Mouse (Mus musculus) midbrain, embryonic 10.5 days (tissue): ENCODE data around the gene Rassf3. TPM values are rescaled to one million over a fixed set of nuclear protein-coding genes. Genes with fewer than 3 reads are reported as not detected.

ENCODE experiments used
- DNase-seq: peaks from one replicate; pipeline ENCODE4 v3.0.0-alpha.2; 2017; ENCODE audit warnings: low spot score
- H3K27ac ChIP-seq: fragments of 300-500 bp; sonication (generic); replicated peaks from 2 replicates; pipeline ENCODE4 v1.5.1; 2016; ENCODE audit warnings: mild to moderate bottlenecking
- H3K27me3 ChIP-seq: fragments of 300-500 bp; sonication (generic); 2 replicates; pipeline ENCODE4 v1.6.1; 2016; ENCODE audit warnings: low read depth, mild to moderate bottlenecking; ENCODE audit not compliant: poor library complexity, severe bottlenecking
- H3K36me3 ChIP-seq: fragments of 300-500 bp; sonication (generic); 2 replicates; pipeline ENCODE4 v1.6.1; 2016; ENCODE audit warnings: mild to moderate bottlenecking, moderate library complexity
- H3K4me1 ChIP-seq: fragments of 300-500 bp; sonication (generic); 2 replicates; pipeline ENCODE4 v1.6.1; 2016
- H3K4me3 ChIP-seq: fragments of 300-500 bp; sonication (generic); 2 replicates; pipeline ENCODE4 v1.5.1; 2016; ENCODE audit warnings: mild to moderate bottlenecking, moderate library complexity
- H3K9me3 ChIP-seq: fragments of 300-500 bp; sonication (generic); replicated peaks from 2 replicates; pipeline ENCODE4 v1.6.1; 2016; ENCODE audit warnings: mild to moderate bottlenecking
- WGBS: fragments of 180-500 bp; shearing (Covaris S2); methylation state at CpG from one replicate; pipeline ENCODE4 v1.1.7; 2016; 5-methylcytosine and 5-hydroxymethylcytosine counted together
- polyA plus RNA-seq: library from polyadenylated mRNA; unstranded; fragments of >200 nt; fragmentation: Nextera tagmentation; extraction: Ambion mirVana; gene quantifications from 2 replicates; pipeline ENCODE4 v1.2.1, GENCODE M21; 2016

Rassf3 gene
- polyA plus RNA-seq, 1 experiment from 2014 or later = 7.8 TPM

DNA sequence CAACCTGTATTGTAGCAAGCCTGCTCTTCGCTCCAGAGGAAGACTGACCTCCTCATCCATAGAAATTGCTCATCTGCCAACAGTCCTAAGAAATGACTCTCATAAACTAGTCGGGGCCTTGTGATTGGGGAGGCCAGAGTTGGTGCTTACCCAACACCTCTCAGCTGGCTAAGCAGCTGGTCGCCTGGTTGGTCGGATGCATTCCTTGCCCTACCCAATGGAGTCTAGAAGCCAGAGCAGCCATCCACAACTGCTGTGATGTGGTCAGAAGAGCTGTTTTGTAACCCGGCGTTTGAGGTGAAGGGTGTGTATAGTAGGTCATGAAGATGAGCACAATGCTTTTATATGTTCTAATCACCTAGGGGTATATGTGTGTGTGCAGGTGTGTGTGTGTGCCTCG is 77.5 kb downstream of the Rassf3 start:
- WGBS = 92% methylated on average over 7 of the region's 7 CpGs
- Histone ChIP-seq H3K9me3 (no peaks in the 10 kb centered on the region), H3K36me3 (peaks cover 34% of the 10 kb centered on the region), H3K27me3 (no peaks in the 10 kb centered on the region), H3K4me1 (no peaks in the 10 kb centered on the region), H3K27ac (no peak overlapping the region), H3K4me3 (no peak overlapping the region)
- DNase-seq = no peak

DNA sequence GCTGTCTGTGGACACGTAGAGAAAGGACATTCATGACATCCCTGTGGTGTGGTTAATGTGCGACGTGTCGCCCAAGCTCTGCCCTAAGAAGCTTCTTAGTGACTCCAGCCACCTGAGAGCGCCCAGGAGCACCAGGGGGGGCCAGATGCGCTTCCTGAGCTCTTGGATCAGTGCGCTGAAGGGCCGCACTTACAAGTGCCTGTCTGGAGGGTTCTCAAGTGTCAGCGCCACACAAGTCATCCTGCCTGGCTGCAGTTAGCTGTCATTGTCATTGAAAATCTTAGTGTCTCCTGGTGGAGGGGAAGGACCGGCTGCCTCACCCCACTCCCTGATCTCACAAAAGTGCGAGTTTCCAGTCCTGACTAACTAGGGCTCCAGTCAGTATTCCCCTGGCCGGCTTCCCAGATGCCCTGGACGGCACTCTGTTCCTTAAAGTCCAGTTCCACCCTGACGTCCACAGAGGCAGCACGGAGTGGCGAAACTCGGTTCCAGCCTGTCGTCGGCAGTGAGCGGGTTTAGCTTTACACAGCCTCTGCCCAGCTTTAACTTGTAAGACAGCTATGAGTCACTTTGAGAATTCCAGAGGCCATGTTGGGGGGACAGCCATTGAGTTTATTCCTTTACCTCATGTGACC is 80.5 kb downstream of the Rassf3 start:
- no peak overlapping the region for H3K4me3 ChIP-seq
- DNase-seq = no peak
- peaks cover 63% of the 10 kb centered on the region for H3K36me3 ChIP-seq
- H3K27ac ChIP-seq = no peak overlapping the region
- no peaks in the 10 kb centered on the region for H3K4me1 ChIP-seq
- H3K27me3 ChIP-seq = no peaks in the 10 kb centered on the region
- no peaks in the 10 kb centered on the region for H3K9me3 ChIP-seq
- WGBS = 89% methylated on average over 20 of the region's 20 CpGs

DNA sequence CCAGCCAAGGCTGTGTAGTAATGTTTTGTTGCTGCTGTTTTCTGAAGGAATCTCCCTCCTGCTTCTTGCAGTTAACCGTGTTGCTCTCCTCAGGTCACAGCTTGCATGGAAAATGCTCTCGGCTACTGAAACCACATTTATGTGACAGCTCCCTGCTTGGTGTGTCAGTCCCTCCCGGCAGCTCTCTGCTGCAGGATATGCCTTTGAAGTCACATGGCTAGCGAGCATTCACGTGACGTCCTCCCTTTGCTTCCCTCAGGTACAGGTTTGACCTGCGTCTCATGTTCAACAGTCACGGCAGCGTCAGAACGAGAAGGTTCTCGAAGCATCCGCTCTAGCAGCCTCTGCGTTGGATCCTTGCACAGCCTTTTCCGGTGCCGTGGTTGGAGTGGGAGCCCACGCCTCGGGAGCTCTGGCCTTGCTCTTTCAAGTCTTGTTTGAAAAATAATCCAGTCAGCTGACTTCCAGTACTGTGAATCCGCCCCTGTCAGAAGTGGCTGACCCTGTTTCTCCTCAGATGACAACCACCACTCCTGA is 81.3 kb downstream of the Rassf3 start:
- H3K27ac ChIP-seq = no peak overlapping the region
- 95% methylated on average over 18 of the region's 18 CpGs for WGBS

DNA sequence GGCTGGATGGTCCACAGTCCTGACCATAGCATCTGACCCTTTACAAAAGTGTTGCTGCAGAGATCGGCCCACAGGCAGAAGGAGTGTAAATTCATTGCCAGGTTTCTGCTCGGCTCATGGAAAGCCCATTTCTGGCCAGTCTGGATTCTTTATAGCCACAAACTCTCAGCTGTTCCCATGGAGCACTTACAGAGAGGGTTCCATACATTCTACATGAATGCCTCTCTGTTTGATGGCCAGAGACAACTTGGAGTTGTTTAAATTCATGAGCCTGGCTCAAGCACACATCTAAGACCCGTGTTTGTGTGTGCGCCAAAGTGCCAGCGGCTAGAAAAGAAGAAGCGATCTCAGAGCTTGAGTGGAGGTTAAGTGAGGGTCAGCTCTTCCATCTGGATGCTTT is 81.9 kb downstream of the Rassf3 start:
- Histone ChIP-seq H3K27ac (no peak overlapping the region), H3K4me3 (no peak overlapping the region), H3K4me1 (no peaks in the 10 kb centered on the region), H3K27me3 (no peaks in the 10 kb centered on the region), H3K36me3 (peaks cover 77% of the 10 kb centered on the region), H3K9me3 (no peaks in the 10 kb centered on the region)
- no peak for DNase-seq
- 96% methylated on average over 6 of the region's 6 CpGs for WGBS

More for the DNA sequence above, 81.3 kb downstream of the Rassf3 start:
- H3K27me3 ChIP-seq = no peaks in the 10 kb centered on the region
- no peaks in the 10 kb centered on the region for H3K4me1 ChIP-seq
- no peak overlapping the region for H3K4me3 ChIP-seq
- no peaks in the 10 kb centered on the region for H3K9me3 ChIP-seq
- DNase-seq = no peak
- H3K36me3 ChIP-seq = peaks cover 72% of the 10 kb centered on the region

DNA sequence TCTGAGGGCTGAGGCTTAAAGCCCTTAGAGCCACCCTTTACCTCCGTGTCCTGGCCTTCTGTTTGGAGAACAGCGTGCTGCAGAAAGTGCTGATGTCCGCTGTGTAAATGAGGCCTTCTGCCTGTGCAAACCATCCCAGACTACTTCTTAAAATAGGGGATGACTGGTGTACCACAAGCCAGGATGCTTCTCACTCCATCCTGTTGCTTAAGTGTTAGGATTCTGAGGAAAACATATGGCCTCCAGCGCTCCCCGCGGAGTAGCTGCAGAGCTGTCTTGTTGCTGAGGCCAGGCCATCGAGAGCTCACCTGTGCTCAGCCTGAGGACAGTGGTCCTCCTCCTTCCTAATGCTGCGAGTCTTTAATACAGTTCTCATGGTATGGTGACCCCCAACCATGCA is 84.2 kb downstream of the Rassf3 start:
- Histone ChIP-seq H3K27me3 (no peaks in the 10 kb centered on the region), H3K4me1 (no peaks in the 10 kb centered on the region), H3K9me3 (no peaks in the 10 kb centered on the region), H3K27ac (no peak overlapping the region), H3K4me3 (no peak overlapping the region), H3K36me3 (peaks cover 99% of the 10 kb centered on the region)
- DNase-seq = no peak
- 96% methylated on average over 8 of the region's 8 CpGs for WGBS

DNA sequence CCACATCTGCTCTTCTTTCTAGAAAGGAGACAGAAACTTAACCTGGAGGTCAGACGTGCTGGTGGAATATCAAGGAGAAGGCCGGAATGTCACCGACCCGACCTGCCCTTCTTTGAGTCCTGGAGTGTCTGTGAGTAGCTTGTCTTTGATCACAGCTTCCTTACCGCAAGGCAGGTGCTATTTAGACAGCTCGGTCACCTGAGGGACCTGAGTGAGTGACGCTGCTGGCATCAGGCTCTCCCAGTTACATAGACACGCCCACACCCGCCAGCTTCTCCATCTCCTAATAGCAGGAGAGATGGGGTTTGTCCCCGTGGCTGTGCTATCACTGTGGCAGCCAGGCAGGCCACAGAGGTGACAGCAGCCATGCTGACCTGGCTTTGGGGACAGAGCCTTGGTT is 85.5 kb downstream of the Rassf3 start:
- Histone ChIP-seq H3K9me3 (no peaks in the 10 kb centered on the region), H3K4me1 (no peaks in the 10 kb centered on the region; the same call in 1 of the 2 replicates), H3K27ac (no peak overlapping the region), H3K4me3 (no peak overlapping the region), H3K27me3 (no peaks in the 10 kb centered on the region), H3K36me3 (peaks cover 97% of the 10 kb centered on the region)
- DNase-seq = no peak
- WGBS = 85% methylated on average over 10 of the region's 10 CpGs

DNA sequence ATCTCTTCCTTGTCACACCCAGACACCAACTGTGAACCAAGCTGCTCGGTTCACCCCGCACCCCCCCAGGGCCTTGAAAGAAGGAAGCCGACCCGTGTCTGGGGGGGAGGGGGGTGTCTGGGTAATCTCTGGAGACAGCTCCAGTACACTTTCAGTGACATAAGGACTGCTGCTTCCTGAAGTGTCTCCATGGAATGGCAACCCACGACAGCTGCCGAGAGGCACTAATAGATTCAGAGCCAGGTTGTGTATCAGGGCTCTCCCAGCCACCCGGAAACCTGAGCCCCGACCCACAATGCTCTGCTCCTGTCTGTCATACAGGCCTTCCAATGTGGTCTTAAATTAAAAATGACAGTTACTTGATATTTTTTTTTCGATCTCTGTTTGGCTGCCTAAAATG is 89.8 kb downstream of the Rassf3 start:
- Histone ChIP-seq H3K27ac (no peak overlapping the region), H3K9me3 (no peaks in the 10 kb centered on the region), H3K27me3 (no peaks in the 10 kb centered on the region), H3K36me3 (peaks cover 97% of the 10 kb centered on the region), H3K4me3 (no peak overlapping the region), H3K4me1 (no peaks in the 10 kb centered on the region; the same call in 1 of the 2 replicates)
- 82% methylated on average over 9 of the region's 9 CpGs for WGBS
- DNase-seq = no peak

DNA sequence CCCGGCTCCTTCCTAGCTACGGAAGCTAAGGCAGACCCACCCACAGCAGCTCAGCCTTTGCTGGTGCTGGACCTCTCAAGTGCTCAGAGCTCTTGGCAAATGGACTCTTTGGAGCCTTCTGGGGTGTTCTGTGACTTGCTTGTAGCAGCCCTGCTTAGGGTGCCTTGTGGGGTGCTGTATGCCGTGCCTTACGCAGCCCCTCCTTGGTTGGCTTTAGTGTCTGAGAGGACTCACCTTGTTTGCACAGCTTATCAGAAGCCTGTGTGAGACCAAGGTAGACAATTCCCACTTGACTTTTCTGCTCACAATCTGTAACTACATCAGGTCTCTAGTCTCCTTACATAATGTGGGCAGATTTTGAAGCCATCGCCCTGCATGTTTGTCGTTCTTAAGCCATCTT is 90.5 kb downstream of the Rassf3 start:
- Histone ChIP-seq H3K9me3 (no peaks in the 10 kb centered on the region), H3K27me3 (no peaks in the 10 kb centered on the region), H3K4me3 (no peak overlapping the region), H3K27ac (no peak overlapping the region), H3K36me3 (peaks cover 97% of the 10 kb centered on the region), H3K4me1 (no peaks in the 10 kb centered on the region; the same call in 1 of the 2 replicates)
- DNase-seq = no peak
- WGBS = 97% methylated on average over 6 of the region's 6 CpGs

DNA sequence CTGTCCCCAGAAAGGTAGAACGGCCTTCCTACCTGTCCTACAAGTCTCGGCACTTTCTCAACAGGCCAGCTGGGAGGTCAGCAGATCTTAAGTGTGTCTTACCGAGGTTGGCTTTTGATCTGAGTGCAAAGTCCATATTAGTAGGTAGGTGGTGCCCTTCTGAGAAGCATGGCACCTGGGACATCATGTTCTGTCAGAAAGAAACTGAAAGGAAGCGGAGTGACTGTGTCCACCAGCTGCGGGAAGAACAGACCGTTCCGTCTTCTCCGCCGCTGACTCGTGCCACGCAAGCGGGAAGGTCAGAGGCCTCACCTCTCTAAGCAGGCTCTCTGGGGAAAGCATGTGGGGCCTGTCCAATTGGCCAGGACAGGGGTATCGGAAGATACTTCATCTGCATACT is 91.4 kb downstream of the Rassf3 start:
- no peak for DNase-seq
- WGBS = 94% methylated on average over 13 of the region's 13 CpGs
- Histone ChIP-seq H3K4me3 (no peak overlapping the region), H3K36me3 (peaks cover 97% of the 10 kb centered on the region), H3K4me1 (no peaks in the 10 kb centered on the region; the same call in 1 of the 2 replicates), H3K27me3 (no peaks in the 10 kb centered on the region), H3K9me3 (no peaks in the 10 kb centered on the region), H3K27ac (no peak overlapping the region)

DNA sequence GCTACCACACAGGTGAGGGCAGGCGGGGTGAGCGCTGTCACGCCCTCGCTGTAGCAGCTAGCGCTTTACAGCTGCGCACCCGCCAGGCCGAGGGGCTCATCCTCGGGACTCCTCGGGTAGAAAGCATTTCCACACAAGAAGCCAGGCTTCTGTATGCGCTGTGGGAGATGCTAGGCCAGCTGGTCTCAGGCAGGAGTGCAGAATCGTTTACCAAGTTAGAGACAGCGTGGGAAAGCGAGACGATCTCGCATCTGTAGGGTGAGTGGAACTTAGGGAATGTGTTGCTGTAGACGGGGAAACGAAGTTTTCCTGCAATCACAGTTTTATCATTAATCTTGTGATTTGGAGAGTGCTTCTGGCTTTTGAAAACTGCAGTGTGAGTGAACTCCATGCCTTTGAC is 94.9 kb downstream of the Rassf3 start:
- Histone ChIP-seq H3K36me3 (peaks cover 99% of the 10 kb centered on the region), H3K27me3 (no peaks in the 10 kb centered on the region), H3K9me3 (no peaks in the 10 kb centered on the region), H3K4me3 (no peak overlapping the region), H3K27ac (no peak overlapping the region), H3K4me1 (no peaks in the 10 kb centered on the region; the same call in 1 of the 2 replicates)
- no peak for DNase-seq
- 96% methylated on average over 18 of the region's 18 CpGs for WGBS

DNA sequence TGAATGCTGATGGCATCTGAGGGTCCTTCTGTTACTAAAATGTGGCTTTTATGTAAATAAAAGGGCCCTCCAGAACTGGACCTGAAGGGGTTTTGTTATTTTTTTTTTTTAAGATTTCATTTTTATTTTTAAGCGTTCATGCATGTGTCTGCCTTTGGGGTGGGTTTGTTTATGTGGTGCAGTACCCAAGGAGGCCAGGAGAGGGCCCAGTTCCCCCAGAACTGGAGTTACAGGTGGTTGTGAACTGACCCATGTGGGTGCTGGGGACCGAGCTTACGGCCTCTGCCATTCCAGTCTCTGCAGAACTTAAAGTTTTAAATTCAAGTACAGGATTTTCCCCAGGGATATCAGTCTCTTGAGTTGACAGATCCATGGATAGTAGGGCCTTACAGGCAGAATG is 96.8 kb downstream of the Rassf3 start:
- no peak for DNase-seq
- Histone ChIP-seq H3K27me3 (no peaks in the 10 kb centered on the region), H3K36me3 (peaks cover 99% of the 10 kb centered on the region), H3K27ac (no peak overlapping the region), H3K4me1 (0 out of 2 replicates have a peak, but pooled peaks cover 3% of the 10 kb centered on the region), H3K9me3 (no peaks in the 10 kb centered on the region), H3K4me3 (no peak overlapping the region)
- WGBS = 95% methylated on average over 3 of the region's 3 CpGs

DNA sequence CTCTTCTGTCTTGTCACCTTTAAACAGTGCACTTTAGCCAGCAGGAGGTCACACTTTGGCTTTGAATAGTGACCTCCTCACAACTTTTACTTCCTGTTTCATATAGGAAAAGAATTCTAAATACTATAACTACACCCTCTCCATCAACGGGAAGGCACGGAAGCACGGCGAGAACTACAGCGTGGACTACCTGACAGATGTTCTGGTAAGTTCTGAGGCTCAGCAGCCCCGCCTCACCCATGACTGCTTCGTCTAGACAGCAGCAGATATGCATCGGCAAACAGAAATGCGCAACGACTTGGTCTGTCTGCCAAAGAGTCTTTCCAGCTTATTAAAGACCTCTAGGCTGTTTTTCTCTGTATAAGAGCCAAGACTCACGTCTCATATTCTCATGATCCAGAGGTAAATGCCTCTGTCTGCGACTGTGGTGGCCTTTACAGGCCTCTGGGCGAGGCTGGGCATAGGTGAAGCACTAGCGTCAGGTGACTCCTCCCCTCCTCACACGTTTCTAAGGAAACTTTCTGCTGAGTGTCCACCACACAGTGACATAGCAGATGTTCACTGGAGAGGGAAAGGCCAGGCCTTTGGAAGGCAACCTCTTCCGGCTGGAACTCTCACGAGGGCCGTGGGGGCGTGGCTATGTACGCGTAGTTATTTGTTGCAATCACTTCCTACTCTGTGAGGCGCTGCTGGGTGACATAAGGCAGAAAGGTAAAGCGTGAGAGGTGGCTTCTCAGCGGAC is 99.4 kb downstream of the Rassf3 start:
- Histone ChIP-seq H3K4me3 (no peak overlapping the region), H3K4me1 (0 out of 2 replicates have a peak, but pooled peaks cover 3% of the 10 kb centered on the region), H3K36me3 (peaks cover 92% of the 10 kb centered on the region), H3K27me3 (no peaks in the 10 kb centered on the region), H3K27ac (no peak overlapping the region), H3K9me3 (no peaks in the 10 kb centered on the region)
- 92% methylated on average over 24 of the region's 24 CpGs for WGBS
- DNase-seq = no peak
